Mouse (Mus musculus) right cerebral cortex, postnatal 36 days (tissue): ENCODE results near the gene Susd6.

Source experiments
- DNase-seq, 2 experiments: peaks; one replicate each; pipeline ENCODE4 v3.0.0; 2022; ENCODE audit warnings: low spot score in 2 of 2, mixed read lengths in 1 of 2

The Susd6 gene

GRCm38 (mm10) chr12:80789849-80790694, at the start of gene Susd6:
TSS of gene Susd6 (plus strand) at chr12:80790510.
- DNase-seq, result peak; percentile 98

- no peak for DNase-seq
Observed at GRCm38 (mm10) chr12:80744614-80745013, 45.7 kb upstream of the Susd6 start.

- no peak for DNase-seq
Observed at GRCm38 (mm10) chr12:80746031-80746813, 44.1 kb upstream of the Susd6 start.

GRCm38 (mm10) chr12:80751556-80751955, 38.8 kb upstream of the Susd6 start:
- DNase-seq, result no peak

DNA sequence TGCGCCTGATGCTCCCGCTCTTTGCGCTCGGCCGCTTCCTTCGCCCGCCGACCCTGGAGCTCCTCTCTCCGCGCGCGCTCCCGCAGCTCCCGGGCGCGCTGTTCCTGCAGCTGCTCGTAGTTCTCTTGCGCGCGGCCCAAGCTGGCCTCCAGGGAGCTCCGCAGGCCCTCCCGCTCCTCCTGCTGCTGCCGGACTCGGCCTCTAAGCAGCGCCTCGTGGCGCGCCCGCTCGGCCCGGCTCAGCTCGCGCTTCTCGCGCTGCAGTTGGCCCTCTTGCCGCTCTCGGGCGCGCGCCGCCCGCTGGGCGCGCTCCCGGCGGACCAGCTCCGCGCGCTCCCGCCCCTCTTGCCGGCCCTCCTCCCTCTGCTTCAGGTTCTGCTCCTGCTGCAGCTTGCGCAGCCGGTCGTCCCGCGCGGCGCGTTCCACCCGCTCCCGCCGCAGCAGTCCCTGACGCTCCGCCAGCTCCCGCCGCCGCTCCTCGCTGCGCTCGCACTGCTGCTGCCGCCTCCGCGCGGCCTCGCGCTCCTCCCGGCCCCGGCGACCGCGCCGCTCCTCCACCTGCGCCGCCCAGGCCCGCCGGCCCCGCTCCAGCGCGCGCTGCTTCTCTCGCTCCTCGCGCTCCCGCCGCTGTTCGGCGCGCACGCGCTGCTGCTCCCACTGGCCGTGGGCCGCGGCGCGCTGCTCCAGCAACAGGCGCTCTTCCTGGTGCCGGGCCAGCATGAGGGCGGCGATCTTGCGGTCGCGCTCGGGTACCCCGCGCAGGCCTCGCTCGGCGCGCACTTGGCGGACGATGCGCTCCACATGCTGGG, 32.4 kb upstream of the Susd6 start:
- no peak for DNase-seq

GRCm38 (mm10) chr12:80758559-80759386, 31.5 kb upstream of the Susd6 start:
- DNase-seq, result no peak

DNA sequence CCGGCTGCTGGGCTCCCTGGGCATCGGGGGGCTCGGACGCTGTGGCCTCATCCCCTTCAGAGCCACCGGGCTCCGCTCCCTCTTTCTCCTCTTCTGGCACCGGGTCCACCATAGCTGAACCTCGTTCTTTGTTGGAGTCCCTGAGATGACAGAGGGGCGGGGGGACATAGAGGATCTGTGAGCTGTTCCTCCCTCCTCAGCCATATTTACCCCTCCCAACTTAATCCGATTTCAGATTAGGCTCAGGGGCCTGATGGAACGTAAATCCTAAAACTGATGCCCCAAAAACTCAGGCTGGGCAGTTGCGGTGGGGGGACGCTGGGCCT, 31.0 kb upstream of the Susd6 start:
- DNase-seq, result no peak

GRCm38 (mm10) chr12:80759713-80760395, 30.5 kb upstream of the Susd6 start:
- DNase-seq, result no peak

DNA sequence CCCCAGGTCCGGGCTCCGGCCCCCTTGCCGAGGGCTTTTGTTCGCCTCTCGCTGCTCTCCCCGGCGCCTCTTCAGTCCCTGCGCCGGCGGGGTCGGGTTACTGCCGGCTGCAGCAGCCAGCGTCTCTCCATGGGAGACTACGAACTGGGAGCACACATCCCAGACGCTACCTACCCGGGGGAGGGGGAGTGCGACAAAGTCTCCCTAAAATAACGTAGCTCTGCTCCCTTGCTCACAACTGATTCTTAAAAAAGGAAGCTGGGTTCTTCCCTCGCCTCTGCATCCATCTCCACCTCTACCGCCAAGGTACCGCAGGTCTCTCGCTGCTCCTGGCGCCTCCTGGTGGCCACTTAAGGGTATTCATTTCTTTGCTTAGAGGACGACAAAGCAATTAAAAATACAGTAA, 29.9 kb upstream of the Susd6 start, which contains the start of gene Ccdc177:
Ccdc177 (minus strand) TSS at position 292 of the 406 bp plus-strand sequence.
- DNase-seq, result peak; percentile 77 to 88

DNA sequence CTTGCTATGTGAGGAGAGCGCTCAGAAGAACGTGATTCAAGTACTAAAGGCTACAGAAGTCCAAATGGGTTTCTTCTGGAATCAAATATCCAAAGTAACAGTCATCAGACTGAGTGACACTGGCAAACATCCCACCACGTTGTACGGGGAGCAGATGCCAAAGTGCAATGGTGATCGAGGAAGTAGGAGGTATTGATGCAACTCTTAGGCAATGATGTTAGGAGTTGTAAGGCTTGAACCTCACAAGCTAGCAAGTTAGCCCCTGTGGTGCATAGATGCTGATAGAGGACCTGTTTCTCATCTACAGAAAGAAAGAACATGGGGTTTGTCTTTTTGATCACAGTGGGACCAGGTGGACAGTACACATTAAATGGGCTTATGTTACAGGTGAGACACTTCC, 27.3 kb upstream of the Susd6 start:
- DNase-seq, result no peak

- no peak for DNase-seq
Observed at GRCm38 (mm10) chr12:80764116-80764515, 26.2 kb upstream of the Susd6 start.

- peak in 1 of 2 experiments; percentile 58 for DNase-seq
Observed at GRCm38 (mm10) chr12:80769697-80770096, 20.6 kb upstream of the Susd6 start.

DNA sequence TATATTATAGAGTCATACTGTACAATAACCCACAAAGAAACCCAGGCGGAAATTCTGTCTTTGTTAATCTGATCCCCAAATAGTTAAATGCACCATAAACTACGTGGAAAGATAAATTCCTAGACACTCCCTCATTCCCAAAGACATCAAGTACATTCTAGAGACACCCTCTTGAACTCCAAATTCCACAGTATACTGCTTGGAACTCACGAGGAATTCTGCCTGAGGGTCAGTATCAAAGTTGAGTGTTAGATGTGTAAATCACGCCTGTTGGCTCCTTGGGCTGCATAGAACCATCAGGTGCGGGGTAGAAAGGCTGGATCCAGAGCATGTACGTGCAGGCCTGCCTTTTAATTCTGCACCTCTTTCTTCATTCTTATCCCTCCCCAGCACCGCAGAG, 15.5 kb upstream of the Susd6 start:
- DNase-seq, result no peak

- DNase-seq, result no peak
Observed at GRCm38 (mm10) chr12:80776046-80776634, 14.2 kb upstream of the Susd6 start.

- no peak for DNase-seq
Observed at GRCm38 (mm10) chr12:80778188-80778936, 11.9 kb upstream of the Susd6 start.

DNA sequence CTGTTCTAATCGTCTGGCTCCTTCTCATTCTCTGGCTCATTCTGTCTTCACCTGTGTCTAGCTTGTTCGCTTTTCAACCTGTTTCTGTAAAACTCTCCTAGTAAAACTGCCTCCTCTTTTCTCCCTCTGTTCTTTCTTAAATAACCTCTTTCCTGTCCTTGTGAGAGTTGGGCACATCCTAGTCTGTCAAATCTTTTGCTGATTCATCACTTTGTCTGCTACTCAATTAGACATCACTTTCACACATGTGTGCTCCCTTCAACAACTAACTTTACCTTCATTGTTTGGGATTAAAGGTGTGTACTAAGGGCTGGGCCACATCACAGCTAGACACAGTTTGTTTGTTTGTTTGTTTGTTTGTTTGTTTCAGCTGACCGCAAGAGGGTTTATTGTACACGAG, 10.6 kb upstream of the Susd6 start:
- no peak for DNase-seq

- no peak for DNase-seq
Observed at GRCm38 (mm10) chr12:80782190-80782589, 8.1 kb upstream of the Susd6 start.

- DNase-seq, result no peak
Observed at GRCm38 (mm10) chr12:80782892-80783291, 7.4 kb upstream of the Susd6 start.

GRCm38 (mm10) chr12:80783889-80784288, 6.4 kb upstream of the Susd6 start:
- no peak for DNase-seq
